Mouse (Mus musculus): ENCODE results near the gene Txn2. TPM values are rescaled to one million over a fixed set of nuclear protein-coding genes. Genes with fewer than 3 reads are reported as not detected.

Txn2 gene
- polyA plus RNA-seq, 1 experiment, result 396 TPM

DNA sequence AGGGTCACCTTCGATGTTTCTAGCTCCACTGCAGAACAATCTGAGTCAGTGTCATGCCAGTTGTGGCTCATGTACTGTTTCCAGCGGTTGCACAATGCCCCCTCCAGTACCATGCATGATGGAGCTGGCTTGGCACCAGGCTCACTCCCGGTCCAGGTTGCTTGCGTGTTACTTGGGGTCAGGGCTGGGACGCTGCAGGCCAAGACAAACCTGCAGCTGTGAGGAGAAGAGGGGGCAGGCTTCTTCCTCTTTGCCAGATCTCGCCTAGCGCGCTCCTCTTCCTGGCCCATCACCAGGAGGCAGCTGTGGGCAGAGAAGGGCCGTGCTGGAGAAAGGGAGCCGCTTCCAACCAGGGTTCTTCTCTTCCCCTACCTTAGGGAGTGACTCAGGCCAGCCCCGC lies 5.5 kb upstream of the Txn2 start:
- Histone ChIP-seq H3K4me1 (ENCODE audit: control insufficient read depth, insufficient read depth, low read length) (peaks cover 18% of the 10 kb centered on the region), H3K36me3 (ENCODE audit: control insufficient read depth, insufficient read depth, low read length) (no peaks in the 10 kb centered on the region), H3K27me3 (replicated peaks; ENCODE audit: control insufficient read depth, insufficient read depth, low read length) (no peaks in the 10 kb centered on the region), H3K4me3 (ENCODE audit: insufficient read depth, low read depth, low read length) (no peak overlapping the region), H3K27ac (ENCODE audit: insufficient read depth, low read depth, low read length) (peak overlapping the region; percentile 19; the same call in 1 of the 2 replicates)
- DNase-seq, result peak; percentile 87
- TF ChIP-seq POLR2A (IDR thresholded peaks at IDR 0.05; ENCODE audit: low read depth, low read length), result no peak
- no peak for TF ChIP-seq CTCF (conservative IDR thresholded peaks at IDR 0.05; ENCODE audit: insufficient read depth, insufficient read length, low read depth, low read length)
- 39% methylated on average over 11 of the region's 11 CpGs for WGBS

DNA sequence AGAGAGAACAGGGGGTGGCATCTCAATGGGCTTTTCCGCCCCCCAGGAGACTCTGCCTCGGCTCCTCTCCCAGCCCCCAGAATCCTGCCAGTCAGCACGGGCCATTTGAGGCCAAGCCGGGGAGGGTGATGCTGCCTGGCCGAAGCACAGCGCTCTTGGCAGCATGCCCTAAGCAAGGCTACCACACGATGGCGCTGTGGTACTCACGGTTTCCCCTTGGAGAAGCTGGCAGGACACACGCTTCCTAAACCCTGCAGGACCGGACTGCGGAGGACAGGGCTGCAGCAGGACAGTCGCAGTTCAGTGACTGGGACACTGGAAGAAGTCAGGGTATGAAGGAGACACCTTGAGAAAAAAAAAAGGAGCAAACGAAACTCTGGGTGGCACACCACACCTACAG lies 5.0 kb upstream of the Txn2 start:
- no peak overlapping the region for H3K4me3 ChIP-seq (ENCODE audit: insufficient read depth, low read depth, low read length)

DNA sequence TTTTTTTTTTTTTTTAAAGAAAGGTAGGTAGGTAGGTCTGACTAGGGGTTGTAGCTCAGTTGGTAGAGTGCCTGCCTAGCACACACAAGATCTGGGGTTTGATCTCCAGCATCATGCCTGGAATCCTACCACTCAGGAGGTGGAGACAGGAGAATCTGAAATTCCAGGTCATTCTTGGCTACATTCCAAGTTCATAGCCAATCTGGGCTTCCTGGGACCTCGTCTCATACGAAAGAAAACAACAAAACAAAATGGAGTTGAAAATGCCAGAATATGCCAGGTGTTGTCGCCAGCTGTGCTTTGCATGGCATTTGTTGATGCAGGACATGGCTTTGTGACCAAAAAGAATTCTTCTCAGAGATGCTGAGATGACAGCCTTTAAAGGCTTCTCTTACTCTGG lies 4.4 kb upstream of the Txn2 start:
- Histone ChIP-seq H3K4me1 (ENCODE audit: control insufficient read depth, insufficient read depth, low read length) (peaks cover 18% of the 10 kb centered on the region), H3K27me3 (replicated peaks; ENCODE audit: control insufficient read depth, insufficient read depth, low read length) (no peaks in the 10 kb centered on the region), H3K4me3 (ENCODE audit: insufficient read depth, low read depth, low read length) (no peak overlapping the region), H3K36me3 (ENCODE audit: control insufficient read depth, insufficient read depth, low read length) (no peaks in the 10 kb centered on the region), H3K27ac (ENCODE audit: insufficient read depth, low read depth, low read length) (no peak overlapping the region)
- TF ChIP-seq POLR2A (IDR thresholded peaks at IDR 0.05; ENCODE audit: low read depth, low read length) (no peak), CTCF (conservative IDR thresholded peaks at IDR 0.05; ENCODE audit: insufficient read depth, insufficient read length, low read depth, low read length) (no peak)
- WGBS, result 51% methylated on average over 3 of the region's 3 CpGs
- DNase-seq, result no peak

More for the DNA sequence above, 5.0 kb upstream of the Txn2 start:
- Histone ChIP-seq H3K27me3 (replicated peaks; ENCODE audit: control insufficient read depth, insufficient read depth, low read length) (no peaks in the 10 kb centered on the region), H3K27ac (ENCODE audit: insufficient read depth, low read depth, low read length) (peak overlapping the region; percentile 19; the same call in 1 of the 2 replicates), H3K36me3 (ENCODE audit: control insufficient read depth, insufficient read depth, low read length) (no peaks in the 10 kb centered on the region), H3K4me1 (ENCODE audit: control insufficient read depth, insufficient read depth, low read length) (peaks cover 18% of the 10 kb centered on the region)
- under 1% methylated on average over 14 of the region's 14 CpGs for WGBS
- DNase-seq, result peak; percentile 99
- TF ChIP-seq CTCF (conservative IDR thresholded peaks at IDR 0.05; ENCODE audit: insufficient read depth, insufficient read length, low read depth, low read length) (peak; percentile 99), POLR2A (IDR thresholded peaks at IDR 0.05; ENCODE audit: low read depth, low read length) (no peak)

DNA sequence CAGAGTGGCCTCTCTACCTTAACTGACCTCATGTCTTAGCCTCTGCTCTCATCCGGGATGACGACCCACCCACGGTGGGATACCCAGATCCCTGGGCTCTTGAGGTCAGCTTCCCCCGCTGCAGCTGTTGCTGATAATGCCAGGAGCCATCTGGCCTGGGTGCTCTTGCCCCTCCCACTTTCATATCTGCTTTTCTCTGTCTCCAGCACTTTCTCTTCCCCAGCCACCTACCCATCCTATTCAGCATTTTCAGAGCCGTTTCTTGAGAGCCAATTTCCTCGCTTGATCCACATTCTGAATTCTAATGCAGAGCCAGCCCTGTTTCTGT lies 2.8 kb upstream of the Txn2 start:
- DNase-seq, result no peak
- H3K27ac ChIP-seq (ENCODE audit: insufficient read depth, low read depth, low read length), result no peak overlapping the region
- peaks cover 23% of the 10 kb centered on the region for H3K4me1 ChIP-seq (ENCODE audit: control insufficient read depth, insufficient read depth, low read length)
- no peak for TF ChIP-seq CTCF (conservative IDR thresholded peaks at IDR 0.05; ENCODE audit: insufficient read depth, insufficient read length, low read depth, low read length)
- TF ChIP-seq POLR2A (IDR thresholded peaks at IDR 0.05; ENCODE audit: low read depth, low read length), result no peak
- no peaks in the 10 kb centered on the region for H3K27me3 ChIP-seq (replicated peaks; ENCODE audit: control insufficient read depth, insufficient read depth, low read length)
- WGBS, result 69% methylated on average over 6 of the region's 6 CpGs
- H3K36me3 ChIP-seq (ENCODE audit: control insufficient read depth, insufficient read depth, low read length), result no peaks in the 10 kb centered on the region; the same call in 1 of the 2 replicates
- no peak overlapping the region for H3K4me3 ChIP-seq (ENCODE audit: insufficient read depth, low read depth, low read length)

DNA sequence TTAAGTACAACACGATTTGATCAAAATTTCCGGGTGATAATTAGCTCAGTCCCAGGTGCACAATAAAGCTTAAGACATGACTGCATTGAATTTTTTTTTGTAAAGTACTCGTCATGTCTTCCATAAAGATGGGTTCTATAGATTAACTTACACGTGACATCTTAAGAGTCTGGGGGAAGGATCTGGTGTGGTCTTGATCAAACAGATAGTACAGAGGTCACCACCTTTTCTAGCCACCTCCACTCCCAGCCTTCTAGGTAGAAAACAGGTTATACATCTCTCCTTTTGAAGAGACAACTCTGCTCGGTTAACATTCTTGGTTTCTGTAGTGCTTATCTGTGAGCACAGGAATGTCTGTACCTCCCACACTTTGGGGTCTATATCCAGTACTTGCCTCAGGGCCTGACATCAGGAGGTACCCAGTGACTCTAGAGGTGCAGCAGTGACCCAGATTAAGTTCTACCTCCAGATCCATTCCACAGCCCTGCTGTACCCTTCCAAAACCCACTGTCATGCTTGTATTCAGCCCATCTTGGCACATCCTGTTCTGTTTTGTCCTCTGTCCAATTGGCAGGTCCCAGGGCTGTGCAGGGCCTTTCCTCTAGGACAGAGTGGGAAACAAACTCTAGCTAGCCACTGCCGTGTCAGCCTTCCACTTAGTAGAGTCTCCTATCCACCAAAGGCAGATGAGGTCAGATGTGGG lies 2.3 kb upstream of the Txn2 start:
- peaks cover 23% of the 10 kb centered on the region for H3K4me1 ChIP-seq (ENCODE audit: control insufficient read depth, insufficient read depth, low read length)
- H3K27me3 ChIP-seq (replicated peaks; ENCODE audit: control insufficient read depth, insufficient read depth, low read length), result no peaks in the 10 kb centered on the region
- WGBS, result 73% methylated on average over 6 of the region's 6 CpGs
- no peak for TF ChIP-seq CTCF (conservative IDR thresholded peaks at IDR 0.05; ENCODE audit: insufficient read depth, insufficient read length, low read depth, low read length)
- no peak for TF ChIP-seq POLR2A (IDR thresholded peaks at IDR 0.05; ENCODE audit: low read depth, low read length)
- DNase-seq, result no peak
- H3K27ac ChIP-seq (ENCODE audit: insufficient read depth, low read depth, low read length), result no peak overlapping the region
- no peak overlapping the region for H3K4me3 ChIP-seq (ENCODE audit: insufficient read depth, low read depth, low read length)
- H3K36me3 ChIP-seq (ENCODE audit: control insufficient read depth, insufficient read depth, low read length), result no peaks in the 10 kb centered on the region; the same call in 1 of the 2 replicates

DNA sequence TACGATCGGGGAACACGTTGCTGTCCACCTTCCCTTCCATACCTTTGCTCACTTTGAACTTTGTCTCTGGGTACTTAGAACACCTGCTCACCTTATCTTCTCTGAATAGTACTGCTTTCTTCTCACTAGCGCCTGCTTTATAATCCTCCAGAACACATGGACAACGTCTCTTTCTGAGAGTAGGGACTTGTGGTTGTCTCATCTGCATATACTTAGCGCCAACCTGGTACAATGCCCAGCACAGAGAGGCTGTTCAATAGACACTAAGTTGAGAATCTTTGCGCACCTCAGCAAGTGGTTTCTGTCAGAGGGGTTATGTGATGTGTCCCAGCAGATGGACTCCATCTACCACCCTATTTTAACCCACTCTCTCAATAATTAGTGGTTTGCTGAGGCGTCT lies 998 bp upstream of the Txn2 start:
- Histone ChIP-seq H3K4me1 (ENCODE audit: control insufficient read depth, insufficient read depth, low read length) (peaks cover 21% of the 10 kb centered on the region), H3K27ac (ENCODE audit: insufficient read depth, low read depth, low read length) (no peak overlapping the region), H3K4me3 (ENCODE audit: insufficient read depth, low read depth, low read length) (0 out of 2 replicates have a peak overlapping the region, but pooled peaks have one; percentile 62), H3K36me3 (ENCODE audit: control insufficient read depth, insufficient read depth, low read length) (no peaks in the 10 kb centered on the region; the same call in 1 of the 2 replicates), H3K27me3 (replicated peaks; ENCODE audit: control insufficient read depth, insufficient read depth, low read length) (no peaks in the 10 kb centered on the region)
- no peak for DNase-seq
- WGBS, result 38% methylated on average over 8 of the region's 8 CpGs
- no peak for TF ChIP-seq POLR2A (IDR thresholded peaks at IDR 0.05; ENCODE audit: low read depth, low read length)
- TF ChIP-seq CTCF (conservative IDR thresholded peaks at IDR 0.05; ENCODE audit: insufficient read depth, insufficient read length, low read depth, low read length), result no peak

DNA sequence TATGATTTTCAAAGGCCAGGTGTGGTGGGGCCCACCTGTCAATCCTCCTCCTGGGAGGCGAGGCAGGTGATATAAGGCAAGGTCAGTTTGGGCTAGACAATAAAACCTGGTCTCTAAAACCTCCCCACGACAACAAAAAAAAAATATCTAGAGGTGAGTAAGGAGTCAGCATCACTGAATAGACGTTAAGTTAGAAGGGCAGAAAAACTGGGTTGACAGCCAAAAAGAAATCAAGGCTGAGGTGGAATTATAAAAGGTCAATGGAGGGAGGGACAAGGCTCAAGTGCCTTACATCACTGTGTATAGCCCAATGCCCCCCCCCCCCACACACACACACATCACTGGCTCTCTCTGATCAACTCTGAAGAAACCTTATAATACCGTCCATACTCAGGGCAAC lies 715 bp downstream of the Txn2 start:
- Histone ChIP-seq H3K27me3 (replicated peaks; ENCODE audit: control insufficient read depth, insufficient read depth, low read length) (no peaks in the 10 kb centered on the region), H3K4me1 (ENCODE audit: control insufficient read depth, insufficient read depth, low read length) (peaks cover 11% of the 10 kb centered on the region), H3K36me3 (ENCODE audit: control insufficient read depth, insufficient read depth, low read length) (no peaks in the 10 kb centered on the region; the same call in 1 of the 2 replicates), H3K4me3 (ENCODE audit: insufficient read depth, low read depth, low read length) (peak overlapping the region; percentile 79), H3K27ac (ENCODE audit: insufficient read depth, low read depth, low read length) (peak overlapping the region; percentile 92; the same call in 1 of the 2 replicates)
- TF ChIP-seq CTCF (conservative IDR thresholded peaks at IDR 0.05; ENCODE audit: insufficient read depth, insufficient read length, low read depth, low read length) (no peak), POLR2A (IDR thresholded peaks at IDR 0.05; ENCODE audit: low read depth, low read length) (no peak)
- no peak for DNase-seq
- 16% methylated on average over 4 of the region's 4 CpGs for WGBS
